Mouse (Mus musculus) c-Kit-positive CD71-positive TER-119-positive erythroid progenitor cells, embryonic 14.5 days (primary cell): Measurements from ENCODE around the gene Gm44502.

Experiments
- DNase-seq: peaks from one replicate; pipeline ENCODE4 v3.0.0-alpha.2; 2013; ENCODE audit warnings: low spot score

Gene Gm44502

DNA sequence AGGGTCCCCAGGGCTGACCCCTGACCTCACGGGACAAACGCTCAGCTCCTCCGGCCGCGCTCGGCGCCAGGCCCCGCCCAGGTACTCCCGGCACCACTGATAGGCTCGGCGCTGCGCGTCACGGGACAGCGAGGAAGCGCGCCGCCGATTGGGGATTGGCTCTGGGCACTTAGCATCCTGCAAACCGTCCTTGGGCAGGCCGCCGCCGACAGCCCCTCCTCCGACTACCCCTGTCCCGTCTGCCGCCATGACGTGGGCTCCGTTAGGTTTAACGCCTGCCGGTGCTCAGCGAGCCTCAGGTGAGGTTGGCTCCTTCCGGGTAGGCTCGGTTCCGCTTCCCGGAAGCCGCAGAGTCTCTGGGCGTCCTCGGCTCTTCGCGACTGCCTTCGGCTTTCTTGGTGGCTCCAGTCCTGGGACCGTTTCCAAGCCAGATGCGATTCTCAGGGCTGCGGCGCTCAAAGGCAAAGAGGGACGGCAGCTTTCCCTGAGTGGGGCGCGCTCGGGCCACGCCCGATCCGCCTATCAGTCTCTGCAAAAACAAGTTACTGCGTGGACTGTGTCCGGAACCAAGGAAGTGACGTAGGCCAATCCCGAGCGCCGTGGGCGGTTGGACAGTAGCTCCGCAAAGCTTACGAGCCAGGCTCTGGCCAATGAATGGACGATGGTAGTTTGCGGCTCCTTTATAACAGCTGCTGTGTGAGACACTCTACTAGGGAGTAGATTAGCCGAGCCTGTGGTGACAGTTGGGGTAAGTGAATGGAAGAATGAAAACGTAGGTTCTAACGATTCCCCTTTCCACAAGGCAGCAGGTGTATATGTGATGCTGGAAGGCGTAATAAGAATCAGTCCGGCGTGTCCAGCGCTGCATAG lies at the start of gene Gm44502, which contains the start of the genes C730034F03Rik and Chkb:
Gene Gm44502, minus strand, starts transcription at position 345 of the 870 bp plus-strand sequence.
Gene C730034F03Rik, plus strand, starts transcription at position 238 of the 870 bp plus-strand sequence.
Gene Chkb, minus strand, starts transcription at position 557 of the 870 bp plus-strand sequence.
- peak; percentile 89 for DNase-seq

DNA sequence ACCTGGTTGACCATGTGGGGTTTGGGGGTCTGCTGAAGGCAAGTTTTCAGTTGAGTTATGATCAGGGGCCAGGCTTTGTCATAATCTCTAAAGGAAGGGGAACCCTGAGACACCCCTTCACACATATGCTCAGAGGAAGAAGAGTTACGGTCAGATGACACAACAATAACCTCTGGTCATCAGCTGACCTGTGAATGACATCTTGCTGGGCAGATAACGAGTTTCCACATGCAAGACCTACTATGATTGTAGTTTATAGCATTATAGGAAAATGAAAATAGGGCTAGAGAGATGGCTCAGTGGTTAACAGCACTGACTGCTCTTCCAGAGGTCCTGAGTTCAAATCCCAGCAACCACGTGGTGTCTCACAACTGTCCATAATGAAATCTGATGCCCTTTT lies 49.1 kb upstream of the Gm44502 start:
- no peak for DNase-seq

DNA sequence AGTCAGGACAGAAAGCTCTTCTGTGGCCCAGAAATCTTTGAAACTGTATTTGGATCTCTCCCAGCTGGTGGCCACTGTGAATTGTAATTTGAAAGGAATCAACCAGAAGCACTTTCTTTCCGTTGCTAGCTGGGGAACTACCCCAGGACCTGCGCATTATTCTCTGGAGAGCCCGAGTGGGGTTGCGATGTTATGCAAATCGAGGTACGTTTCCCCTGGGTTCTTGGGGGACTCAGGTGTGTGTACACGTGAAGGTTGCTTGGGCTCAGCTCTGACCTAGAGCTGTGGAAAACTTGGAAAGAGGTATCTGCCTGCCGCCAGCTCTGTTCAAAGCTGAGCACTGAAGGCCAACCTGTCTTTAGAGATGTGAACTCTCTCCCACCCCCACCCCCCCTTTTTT lies 48.3 kb upstream of the Gm44502 start:
- DNase-seq, result no peak

DNA sequence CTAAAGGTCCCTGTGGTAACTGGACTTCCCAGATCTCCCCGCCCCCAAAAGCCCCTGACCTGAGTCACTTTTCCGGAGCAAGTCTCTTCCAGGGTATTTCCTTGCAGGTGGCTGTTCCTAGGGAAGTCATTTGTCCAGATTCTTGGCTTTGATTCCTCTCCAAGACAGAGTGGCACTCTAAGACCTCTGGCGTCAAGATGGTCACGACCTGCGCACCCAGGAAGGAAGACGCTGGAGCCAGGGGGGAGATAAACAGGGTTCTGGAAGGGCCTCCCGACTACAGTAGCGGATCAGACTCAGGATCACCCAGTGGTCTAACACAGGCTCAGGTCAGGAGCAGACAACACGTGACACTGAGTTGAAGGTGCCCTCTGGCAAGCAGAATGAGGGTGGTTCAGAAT lies 47.6 kb upstream of the Gm44502 start, which contains the start of gene Arsa:
Gene Arsa, minus strand, starts transcription at position 335 of the 401 bp plus-strand sequence.
- DNase-seq, result no peak

DNA sequence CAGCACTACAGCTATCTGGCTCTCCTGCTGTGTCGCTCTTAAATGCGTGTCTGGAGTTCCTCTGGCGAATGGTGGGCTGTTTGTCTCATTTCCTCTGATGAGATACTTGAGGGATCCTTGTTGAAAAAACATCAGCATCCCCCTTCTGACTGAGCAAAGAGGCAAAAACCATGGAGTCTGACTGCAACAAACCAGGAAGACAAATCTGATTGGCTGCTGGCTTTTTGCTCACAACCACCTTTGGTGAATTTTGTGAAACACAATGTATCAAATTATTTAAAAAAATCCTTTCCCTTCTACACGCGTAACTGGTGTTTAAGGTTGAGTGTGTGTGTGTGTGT lies 46.9 kb upstream of the Gm44502 start:
- DNase-seq, result no peak

DNA sequence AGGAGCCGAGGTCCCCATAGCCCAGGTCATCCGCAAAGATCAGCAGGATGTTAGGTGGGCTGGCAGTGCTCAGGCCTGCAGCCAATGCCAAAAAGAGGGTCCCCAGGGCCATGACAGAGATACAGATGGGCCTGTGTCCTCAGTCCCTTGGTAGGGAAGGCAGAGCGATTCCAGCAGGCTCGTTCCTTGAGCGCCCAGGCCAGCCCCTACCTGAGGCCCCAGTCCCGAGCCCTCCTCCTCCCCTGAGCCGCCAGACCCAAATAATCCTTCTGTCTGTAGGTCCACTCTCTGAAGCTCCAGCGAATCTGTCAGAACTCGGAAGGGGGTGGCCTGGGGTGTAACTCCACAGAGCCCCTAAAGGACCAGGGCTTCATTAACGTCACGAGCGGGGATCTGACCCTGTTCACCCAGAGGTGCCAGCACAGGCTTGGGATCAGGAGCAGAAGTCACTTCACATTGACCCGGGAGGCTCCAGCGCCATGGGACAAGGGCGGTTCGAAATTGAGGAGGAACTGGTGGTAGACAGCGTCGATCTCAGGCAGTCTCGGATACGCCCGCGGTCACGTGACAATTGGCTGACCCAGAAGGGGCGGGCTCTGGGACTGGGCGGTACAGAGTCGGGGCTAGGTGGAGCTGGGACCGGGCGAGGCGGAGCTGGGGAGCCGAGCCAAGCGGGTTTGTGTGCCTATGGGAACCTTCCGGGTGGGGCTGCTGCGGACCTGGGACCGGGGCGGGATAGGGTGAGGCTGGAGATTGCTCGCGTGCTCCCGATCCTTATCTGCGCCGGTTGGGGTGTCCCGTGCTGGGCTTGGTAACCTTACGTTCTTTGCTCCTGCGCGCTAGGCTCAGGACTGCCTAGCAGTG lies 46.3 kb upstream of the Gm44502 start:
- DNase-seq, result peak; percentile 91

DNA sequence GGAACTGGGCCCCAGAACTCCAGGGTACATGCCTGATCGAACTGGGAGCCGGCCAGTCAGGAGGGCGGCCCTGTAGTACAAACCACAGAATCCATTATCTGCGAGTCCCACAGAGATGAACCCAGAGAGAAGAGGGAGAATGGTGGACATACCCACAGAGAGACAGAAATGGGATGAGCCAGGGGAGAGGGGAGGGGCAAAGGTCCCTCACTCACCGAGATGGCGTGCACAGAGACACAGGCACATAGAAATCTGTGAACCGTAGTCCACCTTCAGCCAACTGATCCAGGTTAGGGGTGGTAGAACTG lies 45.8 kb upstream of the Gm44502 start:
- no peak for DNase-seq

DNA sequence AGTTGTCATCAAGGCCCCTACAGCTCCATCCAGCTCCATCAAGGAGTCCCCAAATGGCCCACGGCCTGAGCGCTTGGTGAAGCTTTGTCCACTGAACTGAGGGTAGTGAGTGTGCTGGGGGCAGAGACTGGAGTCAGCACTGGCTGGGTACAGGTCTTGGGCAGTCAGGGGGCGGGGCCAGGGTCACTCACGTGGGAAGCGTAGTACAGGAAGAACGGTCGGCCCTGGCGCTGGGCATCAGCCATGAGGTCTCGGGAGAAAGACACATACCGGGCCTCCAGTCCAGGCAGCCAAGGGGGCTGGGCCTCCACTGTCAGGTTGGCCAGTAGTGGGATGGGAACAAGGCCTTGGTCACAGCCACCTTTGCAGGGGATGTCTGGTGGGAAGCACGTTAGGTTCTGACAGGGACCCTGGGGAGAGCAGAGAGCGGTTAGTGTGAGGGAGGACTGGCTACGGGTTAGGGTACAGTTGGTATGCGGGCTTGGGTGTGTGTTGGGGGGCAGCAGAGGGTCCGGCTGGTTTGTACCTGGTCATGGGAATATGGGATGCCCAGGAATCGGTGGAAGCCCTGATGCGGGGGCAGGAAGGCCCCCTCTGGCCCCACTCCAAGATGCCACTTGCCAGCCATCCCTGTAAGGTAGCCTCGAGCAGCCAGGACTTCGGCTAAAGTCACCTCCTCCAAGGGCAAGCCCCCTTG lies 45.2 kb upstream of the Gm44502 start:
- no peak for DNase-seq

DNA sequence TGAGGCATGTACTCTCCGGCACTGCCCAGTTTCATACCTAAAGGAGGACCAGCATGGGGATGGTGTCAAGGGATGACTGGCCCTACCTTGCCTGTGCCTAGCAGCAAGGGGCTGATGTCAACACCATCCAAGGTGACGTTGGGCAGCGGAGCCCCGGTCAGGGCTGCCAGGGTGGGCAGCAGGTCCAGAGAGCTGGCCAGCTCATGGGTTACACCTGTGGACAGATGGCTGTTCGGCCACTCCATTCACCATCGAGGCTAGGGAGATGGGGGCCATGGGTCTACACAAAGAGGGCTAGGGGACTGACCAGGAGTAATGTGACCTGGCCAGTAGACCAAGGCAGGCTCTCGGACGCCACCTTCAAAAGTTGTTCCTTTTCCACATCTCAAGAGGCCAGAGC lies 44.4 kb upstream of the Gm44502 start:
- no peak for DNase-seq

DNA sequence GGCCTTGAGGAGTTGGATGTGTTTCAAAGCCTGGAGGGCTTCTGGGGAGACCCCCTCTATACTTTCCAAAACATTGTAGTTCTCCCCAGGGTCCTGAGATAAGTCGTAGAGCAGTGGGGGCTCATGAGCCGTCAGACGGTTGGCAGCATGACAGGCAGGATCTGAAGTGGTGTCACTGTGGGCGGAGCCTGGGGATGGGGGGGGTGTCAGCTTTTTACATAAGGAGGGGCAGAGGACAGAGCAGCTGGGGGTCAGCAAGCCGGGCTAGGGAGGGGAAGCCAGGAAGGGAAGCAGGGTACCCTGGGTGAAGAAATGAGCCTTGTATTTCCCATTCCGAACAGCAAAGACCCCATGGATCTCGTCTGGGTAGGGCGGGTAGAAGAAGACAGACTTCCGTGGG lies 43.9 kb upstream of the Gm44502 start:
- no peak for DNase-seq

DNA sequence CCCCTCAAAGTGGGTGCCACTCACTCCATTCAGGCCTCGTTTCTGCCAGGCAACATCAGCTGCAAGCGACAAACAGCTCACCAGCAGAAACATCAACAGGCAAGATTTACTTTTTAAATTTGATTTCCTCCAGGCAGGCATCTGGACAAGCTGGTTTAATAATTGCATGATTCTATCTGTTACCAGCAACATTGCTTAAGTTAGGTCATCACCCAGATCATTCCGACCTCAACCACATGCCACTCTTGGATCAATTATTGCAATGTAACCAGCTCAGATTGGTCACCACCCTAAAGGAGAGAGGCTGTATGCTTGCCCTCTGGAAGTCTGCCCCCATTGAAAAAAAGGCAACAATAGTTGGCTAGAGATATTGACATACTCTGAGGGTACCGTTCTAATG lies 42.0 kb upstream of the Gm44502 start:
- DNase-seq, result no peak

DNA sequence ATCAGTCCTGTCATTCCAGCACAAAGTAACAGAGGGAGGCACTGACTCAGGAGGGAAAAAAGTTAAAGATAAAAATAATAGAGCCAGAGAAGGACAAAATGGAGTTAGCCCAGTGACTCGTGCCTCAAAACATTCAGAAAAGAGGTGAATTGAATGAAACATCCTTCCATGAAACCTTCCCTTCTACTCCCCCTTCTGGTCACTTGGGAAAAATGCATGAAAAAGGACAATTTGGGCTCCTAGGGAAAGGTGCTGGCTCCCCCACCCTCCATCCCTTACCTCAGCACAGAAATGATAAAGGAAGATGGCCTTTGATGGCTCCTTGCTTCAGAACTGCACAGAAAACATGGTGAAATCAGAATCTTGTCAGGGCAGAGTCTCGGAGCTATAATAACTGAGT lies 39.1 kb upstream of the Gm44502 start:
- peak; percentile 28 for DNase-seq

DNA sequence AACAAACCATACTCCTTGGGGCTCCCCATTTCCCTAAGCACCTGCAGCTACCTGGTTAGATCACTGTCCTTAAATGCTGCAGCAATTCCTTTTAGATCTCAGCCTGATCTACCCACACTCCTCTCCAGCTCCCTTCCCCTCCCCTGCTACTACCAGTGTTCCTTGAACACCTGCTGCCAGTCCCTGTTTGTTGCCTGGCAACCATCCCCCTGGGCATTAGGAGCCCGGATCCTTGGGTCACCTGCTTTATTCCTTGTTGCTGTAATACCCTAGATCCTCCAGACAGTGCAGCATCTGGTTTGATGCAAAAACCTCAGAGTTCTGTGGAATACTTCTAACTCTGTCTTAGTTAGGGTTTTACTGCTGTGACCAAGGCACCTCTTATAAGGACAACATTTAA lies 35.6 kb upstream of the Gm44502 start:
- no peak for DNase-seq

DNA sequence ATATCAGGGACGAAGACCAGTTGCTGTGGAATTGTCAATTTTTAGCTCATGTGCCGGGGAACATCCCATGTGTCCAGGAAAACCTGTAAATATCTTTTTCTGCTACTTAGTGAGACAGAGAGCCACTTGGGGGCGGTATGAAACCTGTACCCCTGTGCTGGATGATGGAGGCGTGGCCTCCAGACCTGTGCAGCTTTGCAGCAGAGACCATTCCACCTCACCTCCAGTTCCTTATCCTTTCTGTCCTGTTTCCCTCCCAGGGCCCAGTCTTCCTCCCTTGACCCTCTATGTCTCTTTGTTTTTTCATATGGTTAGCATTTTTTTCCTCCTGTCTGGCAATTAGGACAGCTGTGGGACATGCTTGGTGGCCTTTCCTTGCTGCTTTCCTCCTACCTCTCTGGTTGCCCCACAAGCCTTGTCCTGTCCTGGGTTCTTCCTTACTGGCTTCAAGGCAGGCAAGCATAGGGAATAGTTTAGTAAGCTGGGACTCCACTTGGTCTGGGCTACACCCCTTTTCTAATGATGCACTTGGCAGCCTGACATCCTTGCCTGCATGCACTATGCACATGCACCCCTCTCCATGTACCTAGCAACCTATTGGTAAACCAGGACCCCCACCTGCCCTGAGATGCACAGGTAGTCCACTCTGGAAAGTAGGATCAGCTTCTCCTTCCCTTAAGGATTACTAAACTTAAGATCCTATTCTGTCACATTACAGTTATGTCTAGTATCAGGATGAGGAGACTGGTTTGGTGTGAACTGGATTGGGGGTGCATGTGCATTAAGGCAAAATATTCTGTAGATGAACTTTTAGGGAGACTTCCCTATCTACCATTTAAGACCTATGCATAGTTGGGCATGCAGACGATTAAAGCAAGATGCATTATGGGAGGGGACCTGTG lies 34.1 kb upstream of the Gm44502 start:
- DNase-seq, result no peak

DNA sequence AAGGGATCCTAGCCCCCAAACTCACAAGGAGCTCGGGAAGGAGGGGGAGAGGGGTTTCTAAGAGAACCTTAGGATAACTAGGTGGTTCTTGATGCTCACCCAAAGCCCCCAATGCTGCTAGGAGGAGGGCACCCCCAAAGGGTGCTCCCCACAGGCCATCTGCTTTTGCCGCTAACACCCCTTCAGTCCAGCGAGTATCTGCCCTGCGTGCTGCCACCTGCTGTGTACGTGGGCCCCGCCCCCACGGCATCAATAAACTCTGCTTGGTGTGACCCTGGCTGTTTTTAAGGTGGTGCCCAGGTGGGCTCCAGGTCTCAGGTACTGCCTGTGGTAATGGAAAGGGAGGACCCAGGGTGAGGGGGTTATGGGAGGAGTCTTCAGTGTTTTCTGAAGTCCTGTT lies 32.7 kb upstream of the Gm44502 start:
- DNase-seq, result no peak

DNA sequence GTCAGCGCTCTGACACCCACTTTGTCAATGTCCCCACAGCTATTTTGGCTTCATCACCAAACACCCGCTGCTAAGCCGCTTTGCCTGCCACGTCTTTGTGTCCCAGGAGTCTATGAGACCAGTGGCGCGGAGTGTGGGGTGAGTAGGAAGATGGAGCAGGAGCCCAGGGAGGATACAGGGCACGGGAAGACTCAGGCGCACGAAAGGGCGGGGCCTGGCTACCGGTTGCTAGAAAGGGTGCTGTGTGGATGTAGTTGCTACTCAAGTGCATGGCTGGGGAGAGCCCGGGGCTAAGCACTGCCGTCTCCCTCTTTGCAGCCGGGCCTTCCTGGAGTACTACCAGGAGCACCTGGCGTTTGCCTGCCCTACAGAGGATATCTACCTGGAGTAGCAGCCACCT lies 31.8 kb upstream of the Gm44502 start:
- no peak for DNase-seq

DNA sequence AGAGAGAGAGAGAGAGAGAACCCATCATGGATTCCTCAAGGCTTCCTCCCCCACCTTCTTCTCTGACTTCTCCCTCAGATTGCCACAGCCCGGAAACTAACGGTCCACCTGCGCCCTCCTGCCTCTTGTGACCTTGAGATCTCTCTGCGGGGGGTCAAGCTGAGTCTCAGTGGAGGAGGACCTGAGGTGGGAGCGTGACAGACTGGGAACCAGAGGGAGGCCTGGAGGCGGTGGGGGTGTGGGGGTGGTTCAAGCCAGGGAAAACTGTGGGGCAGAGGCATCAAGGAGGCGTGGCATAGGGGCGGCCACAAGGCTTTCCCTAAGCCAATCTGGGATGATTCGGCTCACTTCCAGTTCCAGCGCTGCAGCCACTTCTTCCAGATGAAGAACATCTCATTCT lies 30.8 kb upstream of the Gm44502 start:
- DNase-seq, result no peak

DNA sequence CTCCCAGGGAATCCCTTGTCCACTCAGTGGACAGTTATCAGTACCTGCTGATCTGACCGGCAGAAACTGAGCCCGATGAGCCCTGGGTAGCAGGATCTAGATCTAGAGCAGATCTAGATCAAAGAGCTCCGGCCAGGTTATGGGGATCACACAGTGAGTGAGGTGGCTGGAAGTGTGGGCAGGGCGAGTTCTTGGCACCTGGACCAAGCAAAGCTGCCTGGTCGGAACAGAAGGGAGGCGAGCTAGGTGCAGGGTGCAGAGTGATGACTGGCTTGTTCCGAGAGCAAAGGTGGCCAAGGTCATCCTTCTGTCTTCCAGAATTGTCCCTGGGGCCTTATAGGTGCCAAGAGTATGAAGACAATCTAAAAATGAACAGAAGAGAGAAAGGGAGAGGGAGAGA lies 30.3 kb upstream of the Gm44502 start:
- no peak for DNase-seq

DNA sequence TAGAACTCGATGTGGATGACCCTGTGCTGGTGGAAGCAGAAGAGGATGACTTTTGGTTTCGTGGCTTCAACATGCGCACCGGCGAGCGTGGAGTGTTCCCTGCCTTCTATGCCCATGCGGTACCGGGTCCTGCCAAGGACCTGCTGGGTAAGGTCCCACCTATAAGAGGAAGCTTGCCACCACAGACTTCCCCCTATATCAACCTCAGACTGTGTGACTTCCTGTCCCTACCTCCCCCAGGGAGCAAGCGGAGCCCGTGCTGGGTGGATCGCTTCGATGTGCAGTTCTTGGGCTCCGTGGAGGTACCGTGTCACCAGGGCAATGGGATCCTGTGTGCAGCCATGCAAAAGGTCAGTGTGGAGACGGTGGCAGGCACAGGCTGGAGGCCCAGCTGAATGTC lies 29.4 kb upstream of the Gm44502 start:
- DNase-seq, result no peak

DNA sequence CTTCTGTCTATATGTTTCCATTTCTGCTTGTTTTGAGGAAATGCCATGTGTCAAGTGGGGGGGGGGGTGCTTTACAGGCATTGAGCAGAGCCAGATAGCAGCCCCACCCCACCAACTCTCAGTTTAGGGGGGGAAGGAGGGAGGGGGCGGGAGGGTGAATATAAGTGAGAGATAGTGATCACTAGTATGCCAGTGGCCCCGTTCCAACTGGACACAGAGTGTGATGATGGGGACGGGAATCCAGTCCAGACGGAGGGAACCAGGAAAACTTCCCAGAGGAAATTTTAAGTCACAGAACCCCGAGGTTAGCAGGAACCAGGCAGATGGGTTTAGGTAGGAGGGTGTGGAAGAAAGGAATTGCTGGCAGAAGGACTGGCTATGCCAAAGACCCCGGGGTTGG lies 26.1 kb upstream of the Gm44502 start:
- DNase-seq, result no peak

DNA sequence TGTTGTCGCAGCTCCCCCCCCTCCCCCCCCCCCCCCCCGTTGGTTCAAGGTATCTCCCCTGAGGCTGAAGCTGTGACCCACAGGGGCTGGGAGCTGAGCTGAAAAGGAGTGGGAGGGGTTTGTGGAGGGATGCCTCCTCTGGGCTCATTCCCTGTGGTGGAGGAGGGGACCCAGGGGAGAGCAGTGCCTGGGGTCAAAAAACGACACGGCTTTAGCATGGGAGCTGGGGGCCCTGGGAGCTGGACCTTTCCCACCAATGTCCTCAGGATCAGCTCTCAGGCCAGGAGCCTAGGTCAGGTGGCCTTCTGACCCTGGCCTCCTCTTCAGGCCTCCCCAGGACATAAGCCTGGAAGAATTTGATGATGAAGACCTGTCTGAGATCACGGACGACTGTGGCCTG lies 25.4 kb upstream of the Gm44502 start:
- DNase-seq, result no peak
